Mouse (Mus musculus) forebrain, embryonic 14.5 days (tissue): ENCODE data around the gene Ogfr. TPM values are rescaled to one million over a fixed set of nuclear protein-coding genes. Genes with fewer than 3 reads are reported as not detected.

ENCODE experiments used
- ATAC-seq: fragments of 200-750 bp; cut with Nextera tagmentation; 2 replicates; pipeline ENCODE4 v1.8.0; 2017; ENCODE audit warnings: mild to moderate bottlenecking, moderate library complexity
- DNase-seq: peaks from one replicate; pipeline ENCODE4 v3.0.0-alpha.2; 2015; ENCODE audit warnings: low spot score
- H3K27ac ChIP-seq: fragments of 300-500 bp; sonication (generic); 2 replicates; pipeline ENCODE4 v1.5.1; 2014; ENCODE audit warnings: low read depth, mild to moderate bottlenecking, control low read depth, low read length, moderate library complexity
- H3K27me3 ChIP-seq: fragments of 300-500 bp; sonication (generic); replicated peaks from 2 replicates; pipeline ENCODE4 v1.6.1; 2014; ENCODE audit warnings: low read length, control low read depth, mixed read lengths; ENCODE audit not compliant: control insufficient read depth, insufficient read depth
- H3K36me3 ChIP-seq: fragments of 300-500 bp; sonication (generic); 2 replicates; pipeline ENCODE4 v1.6.1; 2014; ENCODE audit warnings: low read length, control low read depth; ENCODE audit not compliant: control insufficient read depth, insufficient read depth
- H3K4me1 ChIP-seq: fragments of 300-500 bp; sonication (generic); 2 replicates; pipeline ENCODE4 v1.6.1; 2014; ENCODE audit warnings: antibody characterized with exemption, low read length, control low read depth; ENCODE audit not compliant: control insufficient read depth, insufficient read depth
- H3K4me2 ChIP-seq: fragments of 300-500 bp; sonication (generic); 2 replicates; pipeline ENCODE4 v1.6.1; 2014; ENCODE audit warnings: mild to moderate bottlenecking, control low read depth, low read length
- H3K4me3 ChIP-seq: fragments of 300-500 bp; sonication (generic); 2 replicates; pipeline ENCODE4 v1.5.1; 2014; ENCODE audit warnings: low read depth, low read length, control low read depth
- H3K9ac ChIP-seq: fragments of 300-500 bp; sonication (generic); 2 replicates; pipeline ENCODE4 v1.6.1; 2014; ENCODE audit warnings: mild to moderate bottlenecking, low read length, control low read depth, moderate library complexity
- H3K9me3 ChIP-seq: fragments of 300-500 bp; sonication (generic); replicated peaks from 2 replicates; pipeline ENCODE4 v1.6.1; 2016; ENCODE audit warnings: low read length, control low read depth, mixed read lengths; ENCODE audit not compliant: control insufficient read depth
- WGBS: fragments of 180-500 bp; shearing (Covaris S2); extraction: QIAGEN DNeasy Blood & Tissue Kit; methylation state at CpG from one replicate; pipeline ENCODE4 v1.1.7; 2014; 5-methylcytosine and 5-hydroxymethylcytosine counted together
- polyA plus RNA-seq: library from polyadenylated mRNA; unstranded; fragments of >200 nt; fragmentation: Nextera tagmentation; extraction: Ambion mirVana; gene quantifications from 2 replicates; pipeline ENCODE4 v1.2.1, GENCODE M21; 2014

The Ogfr gene
- polyA plus RNA-seq: 95.6 and 100 TPM in 2 replicates

GRCm38 (mm10) chr2:180589123-180589831 lies at the start of gene Ogfr:
TSS of gene Ogfr (plus strand) at chr2:180589245.
- ATAC-seq (peak; percentile 94), DNase-seq (peak; percentile 89)
- Histone ChIP-seq H3K27ac (peak within 1 kb of the TSS; percentile 92), H3K9me3 (no peaks in the 10 kb centered on the region), H3K36me3 (peaks cover 63% of the 10 kb centered on the region), H3K4me1 (peaks cover 9% of the 10 kb centered on the region), H3K4me3 (peak within 1 kb of the TSS; percentile 90), H3K9ac (peak within 1 kb of the TSS; percentile 94), H3K4me2 (peak within 1 kb of the TSS; percentile 85), H3K27me3 (no peaks in the 10 kb centered on the region)
- under 1% methylated on average over 64 of the region's 67 CpGs for WGBS

GRCm38 (mm10) chr2:180543675-180544074 lies 45.4 kb upstream of the Ogfr start:
- 80% methylated on average over 2 of the region's 2 CpGs for WGBS
- no peaks in the 10 kb centered on the region for H3K9me3 ChIP-seq
- no peak overlapping the region for H3K4me2 ChIP-seq
- H3K27me3 ChIP-seq: no peaks in the 10 kb centered on the region
- no peak overlapping the region for H3K27ac ChIP-seq
- peaks cover 11% of the 10 kb centered on the region for H3K4me1 ChIP-seq
- H3K9ac ChIP-seq: no peak overlapping the region
- DNase-seq (no peak), ATAC-seq (no peak)
- no peaks in the 10 kb centered on the region for H3K36me3 ChIP-seq
- no peak overlapping the region for H3K4me3 ChIP-seq

- no peaks in the 10 kb centered on the region for H3K36me3 ChIP-seq
- 91% methylated on average over 18 of the region's 18 CpGs for WGBS
Observed at GRCm38 (mm10) chr2:180545046-180545445, 44.0 kb upstream of the Ogfr start.

GRCm38 (mm10) chr2:180547384-180548106 lies 41.5 kb upstream of the Ogfr start:
- Histone ChIP-seq H3K9ac (peak overlapping the region; percentile 18; the same call in 1 of the 2 replicates), H3K36me3 (no peaks in the 10 kb centered on the region), H3K4me2 (peak overlapping the region; percentile 32), H3K27me3 (no peaks in the 10 kb centered on the region), H3K4me1 (peaks cover 11% of the 10 kb centered on the region), H3K9me3 (no peaks in the 10 kb centered on the region), H3K27ac (peak overlapping the region; percentile 78), H3K4me3 (no peak overlapping the region)
- DNase-seq (peak; percentile 88), ATAC-seq (peak; percentile 88)
- WGBS: 4% methylated on average over 8 of the region's 8 CpGs

More at GRCm38 (mm10) chr2:180545046-180545445, 44.0 kb upstream of the Ogfr start:
- no peak overlapping the region for H3K4me3 ChIP-seq
- no peaks in the 10 kb centered on the region for H3K9me3 ChIP-seq
- H3K4me1 ChIP-seq: peaks cover 11% of the 10 kb centered on the region
- H3K4me2 ChIP-seq: no peak overlapping the region
- no peaks in the 10 kb centered on the region for H3K27me3 ChIP-seq
- DNase-seq (no peak), ATAC-seq (no peak)
- no peak overlapping the region for H3K27ac ChIP-seq
- no peak overlapping the region for H3K9ac ChIP-seq

- Histone ChIP-seq H3K27ac (no peak overlapping the region), H3K4me3 (no peak overlapping the region), H3K4me2 (no peak overlapping the region), H3K4me1 (peaks cover 8% of the 10 kb centered on the region), H3K36me3 (no peaks in the 10 kb centered on the region), H3K9me3 (no peaks in the 10 kb centered on the region), H3K9ac (no peak overlapping the region), H3K27me3 (no peaks in the 10 kb centered on the region)
- DNase-seq (peak; percentile 25), ATAC-seq (no peak)
- 64% methylated on average over 3 of the region's 3 CpGs for WGBS
Observed at GRCm38 (mm10) chr2:180552340-180552739, 36.7 kb upstream of the Ogfr start.

- H3K27ac ChIP-seq: no peak overlapping the region
- H3K4me2 ChIP-seq: no peak overlapping the region
- H3K27me3 ChIP-seq: no peaks in the 10 kb centered on the region
- DNase-seq: peak; percentile 57
- H3K4me1 ChIP-seq: no peaks in the 10 kb centered on the region
- no peak for ATAC-seq
- 43% methylated on average over 3 of the region's 3 CpGs for WGBS
- no peak overlapping the region for H3K4me3 ChIP-seq
- no peak overlapping the region for H3K9ac ChIP-seq
- no peaks in the 10 kb centered on the region for H3K9me3 ChIP-seq
- H3K36me3 ChIP-seq: no peaks in the 10 kb centered on the region
Observed at GRCm38 (mm10) chr2:180555219-180555618, 33.8 kb upstream of the Ogfr start.

- no peak overlapping the region for H3K9ac ChIP-seq
- DNase-seq (no peak), ATAC-seq (no peak)
- H3K27ac ChIP-seq: no peak overlapping the region
- 86% methylated on average over 3 of the region's 3 CpGs for WGBS
- H3K4me2 ChIP-seq: no peak overlapping the region
- no peaks in the 10 kb centered on the region for H3K9me3 ChIP-seq
- no peaks in the 10 kb centered on the region for H3K36me3 ChIP-seq
- H3K27me3 ChIP-seq: no peaks in the 10 kb centered on the region
- H3K4me3 ChIP-seq: no peak overlapping the region
- no peaks in the 10 kb centered on the region for H3K4me1 ChIP-seq
Observed at GRCm38 (mm10) chr2:180556470-180556869, 32.6 kb upstream of the Ogfr start.

GRCm38 (mm10) chr2:180560245-180560644 lies 28.8 kb upstream of the Ogfr start:
- ATAC-seq: no peak
- no peaks in the 10 kb centered on the region for H3K4me1 ChIP-seq
- 51% methylated on average over 5 of the region's 5 CpGs for WGBS
- no peak overlapping the region for H3K9ac ChIP-seq
- no peak overlapping the region for H3K4me3 ChIP-seq
- H3K36me3 ChIP-seq: no peaks in the 10 kb centered on the region
- H3K27me3 ChIP-seq: no peaks in the 10 kb centered on the region
- no peaks in the 10 kb centered on the region for H3K9me3 ChIP-seq
- no peak overlapping the region for H3K4me2 ChIP-seq
- DNase-seq: no peak
- H3K27ac ChIP-seq: no peak overlapping the region

GRCm38 (mm10) chr2:180562146-180562545 lies 26.9 kb upstream of the Ogfr start:
- ATAC-seq (no peak), DNase-seq (no peak)
- no peak overlapping the region for H3K27ac ChIP-seq
- H3K9ac ChIP-seq: no peak overlapping the region
- H3K36me3 ChIP-seq: no peaks in the 10 kb centered on the region
- H3K27me3 ChIP-seq: no peaks in the 10 kb centered on the region
- 76% methylated on average over 5 of the region's 5 CpGs for WGBS
- no peak overlapping the region for H3K4me2 ChIP-seq
- no peaks in the 10 kb centered on the region for H3K4me1 ChIP-seq
- no peaks in the 10 kb centered on the region for H3K9me3 ChIP-seq
- no peak overlapping the region for H3K4me3 ChIP-seq
